Mouse (Mus musculus) bone marrow, adult 2 months (tissue): ENCODE measurements around the gene Sh2d1a. TPM values are rescaled to one million over a fixed set of nuclear protein-coding genes. Genes with fewer than 3 reads are reported as not detected.
A peak's percentile ranks its signal among the peaks of the same experiment; 100 is the strongest.

Experiments
- H3K27ac ChIP-seq: fragments of 200-500 bp; 2 replicates; pipeline ENCODE4 v1.5.1; 2012; ENCODE audit warnings: low read depth, mild to moderate bottlenecking, control low read depth, inconsistent platforms, low read length; ENCODE audit not compliant: control insufficient read depth, poor library complexity, insufficient read depth
- H3K4me1 ChIP-seq: fragments of 200-500 bp; 2 replicates; pipeline ENCODE4 v1.6.1; 2011; ENCODE audit warnings: low read length; ENCODE audit not compliant: control insufficient read depth, insufficient read depth
- H3K4me3 ChIP-seq: fragments of 200-500 bp; replicated peaks from 2 replicates; pipeline ENCODE3; 2011; ENCODE audit warnings: mild to moderate bottlenecking, low read depth, low read length, control low read depth; ENCODE audit not compliant: control insufficient read depth
- CTCF ChIP-seq: fragments of 200-500 bp; IDR thresholded peaks from 2 replicates; pipeline ENCODE4 v1.5.1; 2011; ENCODE audit warnings: low read length, control low read depth; ENCODE audit not compliant: control insufficient read depth, insufficient read depth
- POLR2A ChIP-seq: fragments of 200-500 bp; IDR thresholded peaks from 2 replicates; pipeline ENCODE4 v1.6.1; 2011; ENCODE audit warnings: low read depth, mild to moderate bottlenecking, control low read depth, low read length, borderline replicate concordance; ENCODE audit not compliant: control insufficient read depth
- WGBS: fragments of 180-500 bp; shearing (Covaris S2); methylation state at CpG from one replicate; pipeline ENCODE4 v1.1.7; 2018; 5-methylcytosine and 5-hydroxymethylcytosine counted together
- polyA plus RNA-seq: library from polyadenylated mRNA; stranded (reverse); fragments of >200 nt; gene quantifications from 2 replicates; pipeline ENCODE4 v1.2.4, GENCODE M21; 2011; ENCODE audit warnings: low replicate concordance; ENCODE audit not compliant: missing spikeins, insufficient read depth, insufficient read length

The Sh2d1a gene
- polyA plus RNA-seq: not detected in 2 replicates

- TF ChIP-seq CTCF: no peak
- TF ChIP-seq POLR2A: no peak
- 78% methylated on average over 13 of the region's 13 CpGs for WGBS
- peak within 1 kb of the TSS; percentile 18 for H3K4me3 ChIP-seq
- H3K4me1 ChIP-seq: no peaks in the 10 kb centered on the region
- no peak within 1 kb of the TSS for H3K27ac ChIP-seq
Observed at GRCm38 (mm10) chrX:42502291-42503043, at the start of gene Sh2d1a. Sh2d1a (plus strand) TSS chrX:42502453.

GRCm38 (mm10) chrX:42453001-42453400 is 49.3 kb upstream of the Sh2d1a start:
- TF ChIP-seq CTCF: no peak
- no peak for TF ChIP-seq POLR2A
- WGBS: 34% methylated on average over 1 of the region's 1 CpGs
- Histone ChIP-seq H3K4me3 (no peak overlapping the region), H3K27ac (no peak overlapping the region), H3K4me1 (no peaks in the 10 kb centered on the region)

- no peak overlapping the region for H3K27ac ChIP-seq
- WGBS: 38% methylated on average over 7 of the region's 7 CpGs
- no peak overlapping the region for H3K4me3 ChIP-seq
- TF ChIP-seq CTCF: no peak
- no peak for TF ChIP-seq POLR2A
- no peaks in the 10 kb centered on the region for H3K4me1 ChIP-seq
Observed at GRCm38 (mm10) chrX:42454533-42454932, 47.7 kb upstream of the Sh2d1a start.

GRCm38 (mm10) chrX:42489446-42489845 is 12.8 kb upstream of the Sh2d1a start, which contains the start of gene Tex13c2:
Tex13c2 (plus strand) TSS chrX:42489691.
- Histone ChIP-seq H3K4me1 (no peaks in the 10 kb centered on the region), H3K27ac (no peak within 1 kb of the TSS), H3K4me3 (no peak within 1 kb of the TSS)
- TF ChIP-seq POLR2A (no peak), CTCF (no peak)
- WGBS: 90% methylated on average over 16 of the region's 16 CpGs

GRCm38 (mm10) chrX:42490336-42490735 is 11.9 kb upstream of the Sh2d1a start:
- TF ChIP-seq POLR2A (no peak), CTCF (no peak)
- no peak overlapping the region for H3K27ac ChIP-seq
- no peak overlapping the region for H3K4me3 ChIP-seq
- H3K4me1 ChIP-seq: no peaks in the 10 kb centered on the region
- WGBS: 88% methylated on average over 8 of the region's 8 CpGs

- no peak overlapping the region for H3K27ac ChIP-seq
- no peaks in the 10 kb centered on the region for H3K4me1 ChIP-seq
- H3K4me3 ChIP-seq: no peak overlapping the region
- TF ChIP-seq CTCF (no peak), POLR2A (no peak)
Observed at GRCm38 (mm10) chrX:42500538-42500937, 1.7 kb upstream of the Sh2d1a start.

- Histone ChIP-seq H3K4me3 (no peak overlapping the region), H3K27ac (no peak overlapping the region), H3K4me1 (no peaks in the 10 kb centered on the region)
- 70% methylated on average over 2 of the region's 2 CpGs for WGBS
- TF ChIP-seq CTCF (no peak), POLR2A (no peak)
Observed at GRCm38 (mm10) chrX:42511105-42511504, 8.9 kb downstream of the Sh2d1a start.

- no peak overlapping the region for H3K4me3 ChIP-seq
- H3K4me1 ChIP-seq: no peaks in the 10 kb centered on the region
- TF ChIP-seq POLR2A: no peak
- peak; percentile 40 for TF ChIP-seq CTCF
- H3K27ac ChIP-seq: no peak overlapping the region
Observed at GRCm38 (mm10) chrX:42512567-42512966, 10.3 kb downstream of the Sh2d1a start.
